Mouse (Mus musculus): Measurements from ENCODE around the gene Bmpr1b. TPM values are rescaled to one million over a fixed set of nuclear protein-coding genes. Genes with fewer than 3 reads are reported as not detected.

Gene Bmpr1b
- polyA plus RNA-seq, 1 experiment from 2014 or later: 12.3 TPM

GRCm38 (mm10) chr3:142186551-142186950, 17.3 kb upstream of the Bmpr1b start:
- 91% methylated on average over 3 of the region's 3 CpGs for whole genome bisulfite sequencing
- H3K9ac ChIP-seq (ENCODE audit: low read depth, low read length): no peak overlapping the region
- H3K4me3 ChIP-seq (ENCODE audit: low read length): no peak overlapping the region
- no peak for ATAC-seq (ENCODE audit: low FRiP score, low TSS enrichment)
- H3K4me1 ChIP-seq (ENCODE audit: control insufficient read depth, insufficient read depth, low read length): no peaks in the 10 kb centered on the region
- H3K36me3 ChIP-seq (ENCODE audit: control insufficient read depth, insufficient read depth, low read length): no peaks in the 10 kb centered on the region
- 0 out of 2 replicates have a peak, but pooled peaks cover under 1% of the 10 kb centered on the region for H3K9me3 ChIP-seq (ENCODE audit: control insufficient read depth, low read length)
- H3K27ac ChIP-seq (ENCODE audit: low read depth, low read length): no peak overlapping the region
- no peak overlapping the region for H3K4me2 ChIP-seq (replicated peaks; ENCODE audit: low read depth, low read length)
- no peaks in the 10 kb centered on the region for H3K27me3 ChIP-seq (ENCODE audit: control insufficient read depth, insufficient read depth, low read length)

GRCm38 (mm10) chr3:142173996-142174395, 4.8 kb upstream of the Bmpr1b start:
- Histone ChIP-seq H3K27me3 (ENCODE audit: control insufficient read depth, insufficient read depth, low read length) (peaks cover 5% of the 10 kb centered on the region; the same call in 1 of the 2 replicates), H3K9ac (ENCODE audit: low read depth, low read length) (no peak overlapping the region), H3K36me3 (ENCODE audit: control insufficient read depth, insufficient read depth, low read length) (no peaks in the 10 kb centered on the region), H3K4me3 (ENCODE audit: low read length) (no peak overlapping the region), H3K4me2 (replicated peaks; ENCODE audit: low read depth, low read length) (no peak overlapping the region), H3K27ac (ENCODE audit: low read depth, low read length) (no peak overlapping the region), H3K4me1 (ENCODE audit: control insufficient read depth, insufficient read depth, low read length) (no peaks in the 10 kb centered on the region), H3K9me3 (ENCODE audit: control insufficient read depth, low read length) (no peaks in the 10 kb centered on the region)
- no peak for ATAC-seq (ENCODE audit: low FRiP score, low TSS enrichment)
- WGBS: 81% methylated on average over 4 of the region's 4 CpGs

- ATAC-seq (ENCODE audit: low FRiP score, low TSS enrichment): no peak; the same call in 1 of the 2 replicates
- H3K27ac ChIP-seq (ENCODE audit: low read depth, low read length): peak overlapping the region; percentile 64
- 7% methylated on average over 9 of the region's 9 CpGs for WGBS
- peak overlapping the region; percentile 86 for H3K4me2 ChIP-seq (replicated peaks; ENCODE audit: low read depth, low read length)
- H3K9ac ChIP-seq (ENCODE audit: low read depth, low read length): peak overlapping the region; percentile 82
- peaks cover 5% of the 10 kb centered on the region; the same call in 1 of the 2 replicates for H3K27me3 ChIP-seq (ENCODE audit: control insufficient read depth, insufficient read depth, low read length)
- no peaks in the 10 kb centered on the region for H3K9me3 ChIP-seq (ENCODE audit: control insufficient read depth, low read length)
- H3K4me1 ChIP-seq (ENCODE audit: control insufficient read depth, insufficient read depth, low read length): peaks cover 17% of the 10 kb centered on the region; the same call in 1 of the 2 replicates
- peak overlapping the region; percentile 74 for H3K4me3 ChIP-seq (ENCODE audit: low read length)
- no peaks in the 10 kb centered on the region for H3K36me3 ChIP-seq (ENCODE audit: control insufficient read depth, insufficient read depth, low read length)
Measured at GRCm38 (mm10) chr3:142168251-142168862, 868 bp downstream of the Bmpr1b start.

GRCm38 (mm10) chr3:142164981-142165380, 4.2 kb downstream of the Bmpr1b start:
- Histone ChIP-seq H3K27ac (ENCODE audit: low read depth, low read length) (0 out of 2 replicates have a peak overlapping the region, but pooled peaks have one; percentile 42), H3K9me3 (ENCODE audit: control insufficient read depth, low read length) (no peaks in the 10 kb centered on the region), H3K4me2 (replicated peaks; ENCODE audit: low read depth, low read length) (no peak overlapping the region), H3K27me3 (ENCODE audit: control insufficient read depth, insufficient read depth, low read length) (no peaks in the 10 kb centered on the region), H3K4me3 (ENCODE audit: low read length) (no peak overlapping the region), H3K9ac (ENCODE audit: low read depth, low read length) (no peak overlapping the region), H3K36me3 (ENCODE audit: control insufficient read depth, insufficient read depth, low read length) (no peaks in the 10 kb centered on the region), H3K4me1 (ENCODE audit: control insufficient read depth, insufficient read depth, low read length) (peaks cover 18% of the 10 kb centered on the region; the same call in 1 of the 2 replicates)
- WGBS: 60% methylated on average over 9 of the region's 9 CpGs
- no peak for ATAC-seq (ENCODE audit: low FRiP score, low TSS enrichment)

- peaks cover 18% of the 10 kb centered on the region; the same call in 1 of the 2 replicates for H3K4me1 ChIP-seq (ENCODE audit: control insufficient read depth, insufficient read depth, low read length)
- H3K9me3 ChIP-seq (ENCODE audit: control insufficient read depth, low read length): no peaks in the 10 kb centered on the region
- no peak overlapping the region for H3K4me3 ChIP-seq (ENCODE audit: low read length)
- no peak overlapping the region for H3K4me2 ChIP-seq (replicated peaks; ENCODE audit: low read depth, low read length)
- H3K9ac ChIP-seq (ENCODE audit: low read depth, low read length): no peak overlapping the region
- 76% methylated on average over 2 of the region's 2 CpGs for WGBS
- H3K36me3 ChIP-seq (ENCODE audit: control insufficient read depth, insufficient read depth, low read length): no peaks in the 10 kb centered on the region
- no peak for ATAC-seq (ENCODE audit: low FRiP score, low TSS enrichment)
- no peak overlapping the region for H3K27ac ChIP-seq (ENCODE audit: low read depth, low read length)
- H3K27me3 ChIP-seq (ENCODE audit: control insufficient read depth, insufficient read depth, low read length): no peaks in the 10 kb centered on the region
Measured at GRCm38 (mm10) chr3:142163896-142164295, 5.3 kb downstream of the Bmpr1b start.

- WGBS: 81% methylated on average over 3 of the region's 3 CpGs
- Histone ChIP-seq H3K4me3 (ENCODE audit: low read length) (no peak overlapping the region), H3K4me1 (ENCODE audit: control insufficient read depth, insufficient read depth, low read length) (peaks cover 18% of the 10 kb centered on the region; the same call in 1 of the 2 replicates), H3K9me3 (ENCODE audit: control insufficient read depth, low read length) (no peaks in the 10 kb centered on the region), H3K4me2 (replicated peaks; ENCODE audit: low read depth, low read length) (no peak overlapping the region), H3K36me3 (ENCODE audit: control insufficient read depth, insufficient read depth, low read length) (no peaks in the 10 kb centered on the region), H3K9ac (ENCODE audit: low read depth, low read length) (no peak overlapping the region), H3K27ac (ENCODE audit: low read depth, low read length) (no peak overlapping the region), H3K27me3 (ENCODE audit: control insufficient read depth, insufficient read depth, low read length) (no peaks in the 10 kb centered on the region)
- ATAC-seq (ENCODE audit: low FRiP score, low TSS enrichment): no peak
Measured at GRCm38 (mm10) chr3:142161405-142161804, 7.8 kb downstream of the Bmpr1b start.

GRCm38 (mm10) chr3:142151980-142152379, 17.2 kb downstream of the Bmpr1b start:
- no peak for ATAC-seq (ENCODE audit: low FRiP score, low TSS enrichment)
- Histone ChIP-seq H3K36me3 (ENCODE audit: control insufficient read depth, insufficient read depth, low read length) (no peaks in the 10 kb centered on the region), H3K4me3 (ENCODE audit: low read length) (no peak overlapping the region), H3K4me1 (ENCODE audit: control insufficient read depth, insufficient read depth, low read length) (no peaks in the 10 kb centered on the region), H3K9ac (ENCODE audit: low read depth, low read length) (no peak overlapping the region), H3K27me3 (ENCODE audit: control insufficient read depth, insufficient read depth, low read length) (no peaks in the 10 kb centered on the region), H3K27ac (ENCODE audit: low read depth, low read length) (no peak overlapping the region), H3K4me2 (replicated peaks; ENCODE audit: low read depth, low read length) (no peak overlapping the region), H3K9me3 (ENCODE audit: control insufficient read depth, low read length) (no peaks in the 10 kb centered on the region)
- WGBS: 87% methylated on average over 5 of the region's 5 CpGs

GRCm38 (mm10) chr3:142138796-142139195, 30.4 kb downstream of the Bmpr1b start:
- no peak overlapping the region for H3K27ac ChIP-seq (ENCODE audit: low read depth, low read length)
- no peak overlapping the region for H3K4me3 ChIP-seq (ENCODE audit: low read length)
- no peak overlapping the region for H3K9ac ChIP-seq (ENCODE audit: low read depth, low read length)
- ATAC-seq (ENCODE audit: low FRiP score, low TSS enrichment): no peak
- WGBS: 66% methylated on average over 5 of the region's 5 CpGs
- no peaks in the 10 kb centered on the region for H3K36me3 ChIP-seq (ENCODE audit: control insufficient read depth, insufficient read depth, low read length)
- no peaks in the 10 kb centered on the region for H3K27me3 ChIP-seq (ENCODE audit: control insufficient read depth, insufficient read depth, low read length)
- H3K4me1 ChIP-seq (ENCODE audit: control insufficient read depth, insufficient read depth, low read length): no peaks in the 10 kb centered on the region
- no peaks in the 10 kb centered on the region for H3K9me3 ChIP-seq (ENCODE audit: control insufficient read depth, low read length)
- no peak overlapping the region for H3K4me2 ChIP-seq (replicated peaks; ENCODE audit: low read depth, low read length)

- Histone ChIP-seq H3K4me3 (ENCODE audit: low read length) (no peak overlapping the region), H3K27me3 (ENCODE audit: control insufficient read depth, insufficient read depth, low read length) (no peaks in the 10 kb centered on the region), H3K4me1 (ENCODE audit: control insufficient read depth, insufficient read depth, low read length) (peaks cover 7% of the 10 kb centered on the region; the same call in 1 of the 2 replicates), H3K36me3 (ENCODE audit: control insufficient read depth, insufficient read depth, low read length) (no peaks in the 10 kb centered on the region), H3K4me2 (replicated peaks; ENCODE audit: low read depth, low read length) (no peak overlapping the region), H3K9ac (ENCODE audit: low read depth, low read length) (no peak overlapping the region), H3K27ac (ENCODE audit: low read depth, low read length) (no peak overlapping the region), H3K9me3 (ENCODE audit: control insufficient read depth, low read length) (no peaks in the 10 kb centered on the region)
- WGBS: 71% methylated on average over 1 of the region's 1 CpGs
- ATAC-seq (ENCODE audit: low FRiP score, low TSS enrichment): no peak
Measured at GRCm38 (mm10) chr3:142126379-142126778, 42.8 kb downstream of the Bmpr1b start.

Measured in kidney, embryonic 14.5 days (tissue).